Mouse (Mus musculus) MEL (cell line): ENCODE measurements at regions not wholly inside any gene's neighbourhood (a gene's known extent, or its start where the extent isn't known, plus 50 kb on each side); places are given as distances from the start of the nearest gene placed in this dataset.

Experiments
- DNase-seq: peaks from one replicate; pipeline ENCODE4 v3.0.0; 2011; ENCODE audit warnings: low read depth, low spot score
- H3K27ac ChIP-seq: 2 replicates; pipeline ENCODE4 v1.5.1; 2012; ENCODE audit warnings: low read depth, mild to moderate bottlenecking, control low read depth, low read length, moderate library complexity; ENCODE audit not compliant: control insufficient read depth
- H3K27me3 ChIP-seq, 2 experiments: fragments of 150-350 bp in 1 of 2; sonication (generic) in 1 of 2; 2 replicates each; pipeline ENCODE4 v1.6.1; 2012; ENCODE audit warnings: low read length in 2 of 2, mild to moderate bottlenecking in 2 of 2, improper control_type of control experiment in 1 of 2, moderate library complexity in 1 of 2; ENCODE audit not compliant: insufficient read depth in 2 of 2, control insufficient read depth in 1 of 2
- H3K36me3 ChIP-seq, 2 experiments: 2 replicates each; pipeline ENCODE4 v1.6.1; 2012 to 2014; ENCODE audit warnings: low read length in 2 of 2, improper control_type of control experiment in 1 of 2, inconsistent platforms in 1 of 2, mild to moderate bottlenecking in 1 of 2; ENCODE audit not compliant: insufficient read depth in 2 of 2, control insufficient read depth in 1 of 2
- H3K4me1 ChIP-seq, 2 experiments: fragments of 150-350 bp in 1 of 2; sonication (generic) in 1 of 2; 2 replicates each; pipeline ENCODE4 v1.6.1; 2012; ENCODE audit warnings: low read length in 2 of 2, improper control_type of control experiment in 1 of 2, mild to moderate bottlenecking in 1 of 2; ENCODE audit not compliant: insufficient read depth in 2 of 2, control insufficient read depth in 1 of 2
- H3K4me3 ChIP-seq, 2 experiments: fragments of 150-350 bp in 1 of 2; sonication (generic) in 1 of 2; 2 replicates each; pipeline ENCODE4 v1.5.1; 2012; ENCODE audit warnings: low read depth in 2 of 2, low read length in 2 of 2, mild to moderate bottlenecking in 2 of 2, moderate library complexity in 2 of 2, control low read depth in 1 of 2, improper control_type of control experiment in 1 of 2; ENCODE audit not compliant: control insufficient read depth in 1 of 2, insufficient read depth in 1 of 2
- H3K79me2 ChIP-seq: 2 replicates; pipeline ENCODE4 v1.6.1; 2012; ENCODE audit warnings: mild to moderate bottlenecking, low read length, moderate library complexity; ENCODE audit not compliant: control insufficient read depth, poor library complexity, insufficient read depth
- H3K9ac ChIP-seq: 2 replicates; pipeline ENCODE4 v1.6.1; 2012; ENCODE audit warnings: low read depth, mild to moderate bottlenecking, control low read depth, low read length, moderate library complexity; ENCODE audit not compliant: control insufficient read depth, poor library complexity, severe bottlenecking
- H3K9me3 ChIP-seq: fragments of 150-350 bp; sonication (generic); replicated peaks from 2 replicates; pipeline ENCODE4 v1.6.1; 2012; ENCODE audit warnings: mild to moderate bottlenecking, low read length, improper control_type of control experiment, moderate library complexity; ENCODE audit not compliant: insufficient read depth
- CTCF ChIP-seq, 3 experiments: IDR thresholded peaks in 2 of 3; conservative IDR thresholded peaks in 1 of 3; 2 replicates each; pipeline ENCODE4 v1.5.1; 2011 to 2012; ENCODE audit warnings: low read length in 3 of 3, low read depth in 2 of 3, mild to moderate bottlenecking in 2 of 3, improper control_type of control experiment in 1 of 3, inconsistent platforms in 1 of 3, mixed read lengths in 1 of 3, moderate library complexity in 1 of 3; ENCODE audit not compliant: control insufficient read depth in 1 of 3, insufficient read depth in 1 of 3, poor library complexity in 1 of 3, severe bottlenecking in 1 of 3
- ELF1 ChIP-seq: IDR thresholded peaks from 2 replicates; pipeline ENCODE4 v1.6.1; 2014; ENCODE audit warnings: low read depth, mild to moderate bottlenecking, inconsistent platforms, low read length, improper control_type of control experiment, moderate library complexity
- GATA1 ChIP-seq: IDR thresholded peaks from 2 replicates; pipeline ENCODE4 v1.6.1; 2011; ENCODE audit warnings: low read depth, low read length, improper control_type of control experiment
- HCFC1 ChIP-seq: IDR thresholded peaks from 2 replicates; pipeline ENCODE4 v1.6.1; 2012; ENCODE audit warnings: low read depth, mild to moderate bottlenecking, inconsistent platforms, low read length, improper control_type of control experiment, moderate library complexity
- JUND ChIP-seq: IDR thresholded peaks from 2 replicates; pipeline ENCODE4 v1.6.1; 2011; ENCODE audit warnings: low read depth, mild to moderate bottlenecking, improper control_type of control experiment, low read length
- MAX ChIP-seq: IDR thresholded peaks from 2 replicates; pipeline ENCODE4 v1.6.1; 2011; ENCODE audit warnings: low read length, improper control_type of control experiment
- MYC ChIP-seq: IDR thresholded peaks from 2 replicates; pipeline ENCODE4 v1.6.1; 2011; ENCODE audit warnings: low read depth, mild to moderate bottlenecking, low read length, improper control_type of control experiment, moderate library complexity
- NELFE ChIP-seq: IDR thresholded peaks from 2 replicates; pipeline ENCODE4 v1.6.1; 2011; ENCODE audit warnings: low read depth, low read length, improper control_type of control experiment
- NRF1 ChIP-seq: IDR thresholded peaks from 2 replicates; pipeline ENCODE4 v1.6.1; 2014; ENCODE audit warnings: low read depth, mild to moderate bottlenecking, inconsistent platforms, low read length, improper control_type of control experiment, moderate library complexity; ENCODE audit not compliant: poor library complexity, insufficient read depth, severe bottlenecking
- RAD21 ChIP-seq: IDR thresholded peaks from 2 replicates; pipeline ENCODE4 v1.6.1; 2011; ENCODE audit warnings: mild to moderate bottlenecking, low read depth, low read length, improper control_type of control experiment
- SIN3A ChIP-seq: IDR thresholded peaks from 2 replicates; pipeline ENCODE4 v1.6.1; 2012; ENCODE audit warnings: low read length, improper control_type of control experiment, inconsistent platforms
- SMC3 ChIP-seq: IDR thresholded peaks from 2 replicates; pipeline ENCODE4 v1.6.1; 2011; ENCODE audit warnings: low read depth, low read length, improper control_type of control experiment
- USF1 ChIP-seq: IDR thresholded peaks from 2 replicates; pipeline ENCODE4 v1.6.1; 2014; ENCODE audit warnings: low read depth, mild to moderate bottlenecking, inconsistent platforms, low read length, improper control_type of control experiment, moderate library complexity
- USF2 ChIP-seq, 2 experiments: IDR thresholded peaks; 2 replicates each; pipeline ENCODE4 v1.6.1; 2011 to 2012; ENCODE audit warnings: improper control_type of control experiment in 2 of 2, low read length in 2 of 2, borderline replicate concordance in 1 of 2, inconsistent platforms in 1 of 2, low read depth in 1 of 2, mild to moderate bottlenecking in 1 of 2; ENCODE audit not compliant: insufficient read depth in 1 of 2
- ZC3H11A ChIP-seq: IDR thresholded peaks from 2 replicates; pipeline ENCODE4 v1.6.1; 2012; ENCODE audit warnings: low read depth, mild to moderate bottlenecking, inconsistent platforms, low read length, improper control_type of control experiment

DNA sequence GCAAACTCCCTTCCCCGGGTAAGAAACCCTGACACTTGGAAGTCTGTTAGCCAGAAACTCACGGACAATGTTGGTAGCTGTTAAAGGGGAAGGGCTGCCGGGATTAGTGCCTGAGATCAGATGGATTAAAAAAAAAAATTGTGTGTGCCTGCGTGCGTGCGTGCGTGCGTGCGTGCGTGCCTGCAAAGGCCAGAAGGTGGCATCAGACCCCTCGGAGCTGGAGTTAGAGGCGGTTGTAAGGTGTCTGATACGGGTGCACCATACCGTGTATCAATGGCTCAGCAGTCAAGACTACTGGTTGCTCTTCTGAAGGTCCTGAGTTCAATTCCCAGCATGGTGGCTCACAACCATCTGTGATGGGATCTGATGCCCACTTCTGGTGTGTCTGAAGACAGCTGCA, 59.0 kb upstream of the Ccdc167 start:
- H3K4me3 ChIP-seq: no peak overlapping the region
- H3K36me3 ChIP-seq: no peaks in the 10 kb centered on the region
- H3K27me3 ChIP-seq: peaks cover 0 to 5% of the 10 kb centered on the region in 2 experiments; a peak in 2 of 4 replicates
- H3K79me2 ChIP-seq: no peaks in the 10 kb centered on the region
- H3K4me1 ChIP-seq: peaks cover 0 to 7% of the 10 kb centered on the region in 2 experiments; a peak in 1 of 4 replicates
- H3K27ac ChIP-seq: no peak overlapping the region
- DNase-seq: no peak
- TF ChIP-seq CTCF (IDR thresholded peaks at IDR 0.05 in 2 of 3, conservative IDR thresholded peaks at IDR 0.05 in 1 of 3; ENCODE audit: control insufficient read depth in 1 of 3, insufficient read depth in 1 of 3, low read depth in 2 of 3, low read length in 3 of 3, poor library complexity in 1 of 3, severe bottlenecking in 1 of 3) (peak in 1 of 3 experiments; percentile 26; a peak in 2 of 6 replicates), NELFE (no peak), JUND (no peak)
- TF ChIP-seq, all 39 proteins: peak for 1
- Histone ChIP-seq H3K9ac (no peak overlapping the region), H3K9me3 (no peaks in the 10 kb centered on the region)

DNA sequence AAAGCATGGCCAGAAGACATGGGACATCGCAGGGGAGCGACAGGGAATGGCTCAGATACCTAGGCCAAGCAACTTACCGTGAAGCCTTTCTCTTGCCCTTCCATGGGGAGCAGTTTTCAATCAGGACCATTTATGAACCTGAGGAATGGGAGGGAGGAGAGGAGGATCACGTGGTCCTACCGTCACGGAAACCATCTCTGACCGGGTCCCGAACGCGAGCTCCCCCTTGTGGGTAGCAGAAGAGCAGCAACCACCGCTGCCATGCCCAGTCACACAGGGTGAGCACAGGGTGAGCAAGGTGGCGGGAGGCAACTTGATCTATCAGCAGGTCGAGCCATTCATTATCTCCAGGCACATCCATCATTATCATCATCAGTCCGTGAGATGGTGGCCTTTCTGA, 56.5 kb upstream of the Ccdc167 start:
- DNase-seq: peak; percentile 78
- no peak overlapping the region for H3K9ac ChIP-seq
- no peak overlapping the region for H3K27ac ChIP-seq
- peak overlapping the region; percentile 21 to 22; a peak in 2 of 4 replicates for H3K4me3 ChIP-seq
- no peaks in the 10 kb centered on the region for H3K79me2 ChIP-seq
- peak; percentile 91 to 94 (median 92) for TF ChIP-seq CTCF (IDR thresholded peaks at IDR 0.05 in 2 of 3, conservative IDR thresholded peaks at IDR 0.05 in 1 of 3; ENCODE audit: control insufficient read depth in 1 of 3, insufficient read depth in 1 of 3, low read depth in 2 of 3, low read length in 3 of 3, poor library complexity in 1 of 3, severe bottlenecking in 1 of 3)
- no peak for TF ChIP-seq SIN3A
- TF ChIP-seq MAX: peak; percentile 93
- peak; percentile 54; the same call in 1 of the 2 replicates for TF ChIP-seq MYC
- peak; percentile 57 to 74 for TF ChIP-seq USF2 (IDR thresholded peaks at IDR 0.05; ENCODE audit: borderline replicate concordance in 1 of 2, insufficient read depth in 1 of 2, low read depth in 1 of 2, low read length in 2 of 2)
- no peak for TF ChIP-seq NELFE
- TF ChIP-seq ELF1: no peak
- TF ChIP-seq SMC3: peak; percentile 92
- no peak for TF ChIP-seq GATA1
- TF ChIP-seq HCFC1: peak; percentile 47
- peak; percentile 65 for TF ChIP-seq RAD21
- no peak for TF ChIP-seq NRF1
- peak; percentile 60 for TF ChIP-seq ZC3H11A
- peak; percentile 96 for TF ChIP-seq USF1
- peaks cover 0 to 2% of the 10 kb centered on the region in 2 experiments; a peak in 1 of 4 replicates for H3K27me3 ChIP-seq
- no peaks in the 10 kb centered on the region for H3K9me3 ChIP-seq
- H3K36me3 ChIP-seq: peaks cover 0 to 4% of the 10 kb centered on the region in 2 experiments; a peak in 2 of 4 replicates
- H3K4me1 ChIP-seq: peaks cover 0 to 15% of the 10 kb centered on the region in 2 experiments; a peak in 2 of 4 replicates
